Mouse (Mus musculus): Measurements from ENCODE around the gene Hmgn2.

Hmgn2 gene

DNA sequence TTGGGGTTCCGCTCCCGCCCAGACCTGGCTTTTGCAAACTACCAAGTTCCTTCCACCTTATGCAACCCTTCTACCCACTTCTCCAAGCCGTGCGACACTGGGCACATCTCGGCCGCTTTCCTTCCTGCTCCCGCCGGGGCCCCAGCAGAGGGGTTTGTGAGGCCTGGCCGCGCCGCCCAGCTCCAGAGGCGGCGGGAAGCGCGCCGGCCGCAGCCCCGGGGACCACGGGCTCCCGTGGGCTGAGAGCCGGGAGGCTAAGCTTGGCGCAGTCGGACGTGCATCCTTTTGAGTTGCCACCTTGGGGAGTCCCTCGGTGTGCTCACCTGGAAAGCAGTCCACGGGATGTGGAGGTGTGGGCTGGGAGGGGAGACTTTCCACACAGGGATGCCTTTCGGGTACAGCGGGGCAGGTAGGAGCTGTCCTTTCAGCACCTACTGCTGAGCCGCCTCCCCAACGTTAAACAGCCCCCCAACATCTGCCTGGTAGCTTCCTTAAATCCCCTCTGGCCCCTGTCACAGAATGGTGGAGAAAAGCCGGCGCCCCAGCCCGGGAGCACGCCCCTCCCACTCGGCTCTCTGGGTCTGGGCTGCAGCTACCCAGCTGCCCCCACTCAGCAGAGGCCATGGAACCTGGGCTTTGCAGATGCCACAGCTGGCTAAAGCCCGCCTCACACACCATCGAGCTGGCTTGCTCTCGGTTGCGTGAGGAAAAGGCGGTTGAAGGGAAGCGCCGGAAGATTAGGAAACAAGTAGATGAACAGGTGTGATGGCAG is at the start of gene Hmgn2:
TSS of gene Hmgn2 (minus strand) at position 501 of the 772 bp plus-strand sequence.
- in situ Hi-C loops (cut with MboI; ENCODE audit: low pct_unique_long_range_greater_than_20kb in 1 of 2, low sequenced_read_pairs in 2 of 2, unreplicated experiment in 1 of 2), result no loop called here

DNA sequence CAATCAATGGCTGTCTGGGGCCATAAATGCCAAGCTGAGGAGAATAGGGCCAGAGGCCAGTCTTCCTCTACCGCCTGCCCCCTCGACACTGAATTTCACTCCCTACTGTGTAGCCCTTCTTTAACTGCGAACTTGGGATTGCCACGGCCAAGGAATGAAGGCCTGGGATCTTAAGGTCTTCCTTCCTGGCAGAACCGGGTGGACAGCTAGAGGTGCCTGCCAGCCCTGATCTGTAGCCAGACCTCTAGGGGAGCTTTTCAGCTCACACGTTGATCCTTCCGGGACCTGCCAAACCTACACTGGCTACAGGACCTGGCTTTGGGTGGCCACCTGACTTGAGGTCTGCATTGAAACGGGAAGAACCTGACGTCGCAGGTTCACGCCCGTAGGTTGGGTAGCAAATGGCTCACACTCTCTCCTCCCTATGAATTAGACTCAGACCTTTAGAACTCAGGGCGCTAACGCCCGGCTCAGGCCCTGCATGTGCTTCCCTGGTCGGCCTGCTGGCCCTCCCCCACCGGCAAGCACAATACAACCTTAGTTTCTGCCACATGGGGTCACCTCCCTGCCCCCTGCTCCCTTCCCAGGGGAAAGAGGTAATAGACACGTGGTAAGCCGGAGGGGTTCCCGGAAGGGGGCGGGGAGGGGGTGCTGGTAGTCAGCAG is 48.9 kb upstream of the Hmgn2 start:
- in situ Hi-C loops (cut with MboI; ENCODE audit: low pct_unique_long_range_greater_than_20kb in 1 of 2, low sequenced_read_pairs in 2 of 2, unreplicated experiment in 1 of 2), result no loop called here

GRCm38 (mm10) chr4:134016767-134017166 is 48.3 kb upstream of the Hmgn2 start:
- in situ Hi-C loops (cut with MboI; ENCODE audit: low pct_unique_long_range_greater_than_20kb in 1 of 2, low sequenced_read_pairs in 2 of 2, unreplicated experiment in 1 of 2), result no loop called here

DNA sequence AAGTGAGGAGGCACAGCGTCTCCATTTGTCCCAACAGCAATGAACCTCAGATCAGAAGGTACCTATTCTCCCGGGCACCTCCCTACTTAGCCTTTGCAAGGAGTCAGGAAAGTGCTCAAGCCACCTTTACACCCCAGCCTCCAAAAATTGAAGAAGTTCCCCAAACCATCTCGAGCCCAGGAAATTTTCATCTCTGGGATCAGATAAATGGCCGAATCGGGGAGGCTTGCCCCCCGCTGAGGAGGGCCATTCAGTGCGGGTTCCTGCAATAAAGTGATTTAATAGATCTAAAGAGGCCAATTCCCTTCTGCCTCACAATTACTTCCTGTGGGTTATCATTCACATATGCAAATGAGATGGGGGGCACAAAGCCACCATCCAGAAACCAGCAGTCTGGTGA is 47.8 kb upstream of the Hmgn2 start:
- in situ Hi-C loops (cut with MboI; ENCODE audit: low pct_unique_long_range_greater_than_20kb in 1 of 2, low sequenced_read_pairs in 2 of 2, unreplicated experiment in 1 of 2), result no loop called here

- in situ Hi-C loops (cut with MboI; ENCODE audit: low pct_unique_long_range_greater_than_20kb in 1 of 2, low sequenced_read_pairs in 2 of 2, unreplicated experiment in 1 of 2), result no loop called here
Measured at GRCm38 (mm10) chr4:134012858-134013528, 44.5 kb upstream of the Hmgn2 start.

- in situ Hi-C loops (cut with MboI; ENCODE audit: low pct_unique_long_range_greater_than_20kb in 1 of 2, low sequenced_read_pairs in 2 of 2, unreplicated experiment in 1 of 2), result no loop called here
Measured at GRCm38 (mm10) chr4:134011450-134012414, 43.3 kb upstream of the Hmgn2 start.

- in situ Hi-C loops (cut with MboI; ENCODE audit: low pct_unique_long_range_greater_than_20kb in 1 of 2, low sequenced_read_pairs in 2 of 2, unreplicated experiment in 1 of 2), result no loop called here
Measured at GRCm38 (mm10) chr4:134009709-134010108, 41.3 kb upstream of the Hmgn2 start.

- in situ Hi-C loops (cut with MboI; ENCODE audit: low pct_unique_long_range_greater_than_20kb in 1 of 2, low sequenced_read_pairs in 2 of 2, unreplicated experiment in 1 of 2), result no loop called here
Measured at GRCm38 (mm10) chr4:134006845-134007244, 38.4 kb upstream of the Hmgn2 start.

- in situ Hi-C loops (cut with MboI; ENCODE audit: low pct_unique_long_range_greater_than_20kb in 1 of 2, low sequenced_read_pairs in 2 of 2, unreplicated experiment in 1 of 2), result no loop called here
Measured at GRCm38 (mm10) chr4:134005581-134006358, 37.3 kb upstream of the Hmgn2 start.

DNA sequence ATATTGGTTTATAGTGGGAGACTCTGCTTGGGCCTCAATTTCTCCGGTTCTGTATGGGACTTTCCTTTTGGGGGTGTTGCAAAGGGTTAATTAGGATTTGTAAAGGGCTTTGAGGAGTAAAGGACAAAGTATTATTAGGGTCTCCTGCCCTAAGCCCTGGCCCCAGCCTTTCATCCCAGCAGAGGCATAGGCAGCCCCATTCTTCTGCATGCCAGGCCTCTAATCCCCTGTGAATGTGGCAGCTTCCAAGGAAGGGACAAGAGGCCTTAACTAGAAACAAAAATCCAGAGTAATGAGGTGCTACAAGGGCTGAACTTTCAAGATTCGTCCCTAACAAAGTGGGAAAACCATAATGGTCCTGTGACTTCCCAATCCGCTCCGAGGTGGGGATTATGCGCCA is 34.5 kb upstream of the Hmgn2 start:
- in situ Hi-C loops (cut with MboI; ENCODE audit: low pct_unique_long_range_greater_than_20kb in 1 of 2, low sequenced_read_pairs in 2 of 2, unreplicated experiment in 1 of 2), result no loop called here

- in situ Hi-C loops (cut with MboI; ENCODE audit: low pct_unique_long_range_greater_than_20kb in 1 of 2, low sequenced_read_pairs in 2 of 2, unreplicated experiment in 1 of 2), result no loop called here
Measured at GRCm38 (mm10) chr4:134002246-134002645, 33.8 kb upstream of the Hmgn2 start.

DNA sequence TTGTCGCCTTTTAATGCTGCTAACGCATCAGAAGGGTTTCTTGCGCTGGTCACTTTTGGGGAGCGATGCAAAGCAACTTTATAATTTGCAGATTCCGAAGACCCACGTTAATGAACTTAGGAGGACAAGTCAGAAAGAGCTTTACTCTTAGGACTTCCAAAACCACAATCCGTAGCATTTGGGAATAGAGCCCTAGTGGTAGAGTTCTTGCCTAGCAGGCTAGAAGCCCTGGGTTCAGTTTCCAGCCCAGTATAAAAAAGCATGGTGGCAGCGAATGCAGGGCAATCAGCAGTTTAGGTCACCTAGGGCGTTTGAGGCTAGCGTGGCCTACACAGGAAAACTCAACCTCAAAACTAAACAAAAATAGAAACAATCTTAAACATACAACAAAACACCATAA is 33.3 kb upstream of the Hmgn2 start:
- in situ Hi-C loops (cut with MboI; ENCODE audit: low pct_unique_long_range_greater_than_20kb in 1 of 2, low sequenced_read_pairs in 2 of 2, unreplicated experiment in 1 of 2), result no loop called here

DNA sequence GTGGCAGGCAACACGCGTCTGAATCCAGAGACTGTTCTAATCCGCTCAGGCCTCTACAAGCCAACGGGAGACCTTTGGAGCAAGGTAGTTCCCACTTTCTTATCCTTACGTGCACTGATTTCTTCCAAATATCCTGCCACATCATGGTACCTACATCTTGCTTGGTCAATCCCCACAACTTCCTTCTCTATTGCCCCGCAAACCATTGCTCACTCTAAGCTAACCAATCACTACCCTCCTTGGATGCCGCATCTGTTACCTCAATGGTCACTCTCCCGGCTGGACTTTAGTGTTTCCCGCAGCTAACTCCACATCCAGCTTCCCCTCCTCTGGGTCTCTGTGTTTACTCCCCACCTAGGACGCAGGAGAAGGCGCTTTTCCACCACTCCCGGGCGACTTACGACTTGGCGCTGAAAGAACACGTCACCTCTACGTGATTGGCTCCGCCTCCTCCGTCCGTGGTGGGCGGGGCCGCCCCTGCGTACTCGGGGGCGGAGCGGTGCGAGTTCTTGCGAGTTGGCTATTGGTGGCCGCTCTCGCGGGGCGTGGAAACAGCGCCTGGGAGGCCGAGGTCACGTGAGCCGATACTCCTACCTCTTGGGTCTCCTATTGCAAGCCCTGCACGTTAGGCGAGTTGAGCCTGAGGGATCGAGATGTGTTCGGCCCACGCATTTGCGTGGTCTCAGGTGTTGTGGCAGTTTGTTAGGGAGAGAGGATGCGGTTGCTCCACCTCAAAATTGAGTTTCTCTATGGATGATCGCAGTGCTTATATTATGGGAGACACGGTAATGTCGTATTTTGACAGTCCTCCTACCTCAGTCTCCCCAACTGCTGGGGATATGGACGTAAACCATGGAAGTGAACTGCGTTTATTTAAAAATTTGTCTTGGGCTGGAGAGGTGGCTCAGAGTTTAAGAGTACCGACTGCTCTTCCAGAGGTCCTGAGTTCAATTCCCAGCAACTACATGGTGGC is 32.3 kb upstream of the Hmgn2 start, which contains the start of gene Dhdds:
TSS of gene Dhdds (minus strand) at position 453 of the 973 bp plus-strand sequence.
- in situ Hi-C loops (cut with MboI; ENCODE audit: low pct_unique_long_range_greater_than_20kb in 1 of 2, low sequenced_read_pairs in 2 of 2, unreplicated experiment in 1 of 2), result no loop called here

DNA sequence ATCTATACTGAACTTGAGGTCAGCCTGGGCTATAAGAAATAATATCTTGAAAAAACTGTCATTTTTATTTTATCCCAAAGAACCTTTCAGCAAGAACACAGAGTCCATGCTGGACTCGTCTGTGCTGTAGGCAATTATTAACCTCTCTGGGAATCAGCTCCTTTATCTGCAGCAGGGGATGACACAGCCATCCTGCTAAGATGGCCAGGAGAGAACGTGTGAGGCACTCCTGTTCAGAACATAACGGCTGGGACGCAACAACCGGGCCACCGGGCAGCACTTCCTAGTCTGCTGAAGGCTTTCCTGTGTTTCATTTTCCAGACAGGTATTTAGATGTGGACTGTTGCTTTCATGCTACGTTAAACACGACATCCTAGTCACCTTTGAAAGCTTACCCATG is 26.2 kb upstream of the Hmgn2 start:
- in situ Hi-C loops (cut with MboI; ENCODE audit: low pct_unique_long_range_greater_than_20kb in 1 of 2, low sequenced_read_pairs in 2 of 2, unreplicated experiment in 1 of 2), result no loop called here

DNA sequence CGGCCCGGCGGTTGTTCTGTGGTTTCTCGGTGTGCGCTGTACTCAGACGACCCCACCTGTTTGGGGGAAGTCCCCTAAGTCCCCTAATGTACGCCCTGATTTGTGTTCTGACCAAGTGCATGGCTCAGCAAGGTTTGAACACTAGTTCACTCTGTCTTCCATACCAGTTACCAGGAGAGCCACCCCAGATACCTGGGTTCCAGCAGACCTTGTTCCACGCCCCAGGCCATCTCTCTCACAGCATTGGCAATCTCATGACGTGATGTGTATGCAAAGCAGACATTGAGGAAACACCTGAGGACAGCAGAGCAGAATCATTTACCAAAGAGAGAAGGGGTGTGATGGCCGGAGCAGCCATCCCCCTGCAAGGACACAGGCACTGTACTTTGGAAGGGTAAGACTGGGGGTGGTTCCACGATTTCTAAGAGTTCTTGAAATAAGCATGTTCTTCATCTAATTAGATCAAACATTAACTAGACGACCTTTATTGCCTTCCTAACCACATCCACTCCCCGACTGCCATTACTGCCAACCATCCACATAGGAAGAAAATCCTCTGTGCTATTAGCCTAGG is 22.7 kb upstream of the Hmgn2 start:
- in situ Hi-C loops (cut with MboI; ENCODE audit: low pct_unique_long_range_greater_than_20kb in 1 of 2, low sequenced_read_pairs in 2 of 2, unreplicated experiment in 1 of 2), result no loop called here

GRCm38 (mm10) chr4:133990035-133990434 is 21.6 kb upstream of the Hmgn2 start:
- in situ Hi-C loops (cut with MboI; ENCODE audit: low pct_unique_long_range_greater_than_20kb in 1 of 2, low sequenced_read_pairs in 2 of 2, unreplicated experiment in 1 of 2), result no loop called here

All from mouse embryonic stem cell (cell line).